Mouse (Mus musculus): ENCODE data around the gene Arid1b. TPM values are rescaled to one million over a fixed set of nuclear protein-coding genes. Genes with fewer than 3 reads are reported as not detected.

The Arid1b gene
- polyA plus RNA-seq, 1 experiment from 2014 or later: 7.2 TPM

DNA sequence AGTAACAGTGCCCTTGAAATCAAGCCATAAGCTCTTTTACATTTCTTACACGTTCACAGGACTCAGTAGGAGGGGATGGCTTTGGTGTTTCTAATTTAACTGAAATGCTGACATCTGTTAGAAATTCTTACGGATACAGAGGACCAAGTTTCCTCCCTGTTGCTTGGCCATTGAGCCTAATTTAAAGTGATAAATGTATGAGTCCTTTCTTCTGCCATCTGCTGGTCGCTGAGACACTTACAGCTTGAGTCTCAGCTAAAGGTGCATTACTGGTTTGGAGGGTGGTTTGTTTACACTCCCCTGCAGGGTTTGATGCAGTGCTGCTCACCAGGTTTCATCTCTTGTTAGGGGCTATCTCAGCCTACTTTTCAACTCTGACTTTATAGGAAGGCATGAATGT, 214.2 kb downstream of the Arid1b start:
- H3K27ac ChIP-seq (ENCODE audit: low read length): no peak overlapping the region
- DNase-seq (ENCODE audit: low spot score) (no peak), ATAC-seq (no peak)
- H3K36me3 ChIP-seq (ENCODE audit: insufficient read depth, low read length): no peaks in the 10 kb centered on the region
- peaks cover 9% of the 10 kb centered on the region; the same call in 1 of the 2 replicates for H3K4me1 ChIP-seq (ENCODE audit: insufficient read depth, low read depth, low read length)
- H3K4me2 ChIP-seq (replicated peaks; ENCODE audit: low read depth, low read length): no peak overlapping the region
- H3K27me3 ChIP-seq (replicated peaks; ENCODE audit: insufficient read depth, low read length): no peaks in the 10 kb centered on the region
- no peak for TF ChIP-seq EP300 (IDR thresholded peaks at IDR 0.05)
- peak; percentile 69 for TF ChIP-seq CTCF (IDR thresholded peaks at IDR 0.05)
- no peak overlapping the region for H3K4me3 ChIP-seq (ENCODE audit: low read depth, low read length)
- WGBS: 37% methylated on average over 3 of the region's 3 CpGs
- no peak overlapping the region for H3K9ac ChIP-seq (replicated peaks; ENCODE audit: low read depth)
- no peaks in the 10 kb centered on the region for H3K9me3 ChIP-seq (ENCODE audit: low read length)

DNA sequence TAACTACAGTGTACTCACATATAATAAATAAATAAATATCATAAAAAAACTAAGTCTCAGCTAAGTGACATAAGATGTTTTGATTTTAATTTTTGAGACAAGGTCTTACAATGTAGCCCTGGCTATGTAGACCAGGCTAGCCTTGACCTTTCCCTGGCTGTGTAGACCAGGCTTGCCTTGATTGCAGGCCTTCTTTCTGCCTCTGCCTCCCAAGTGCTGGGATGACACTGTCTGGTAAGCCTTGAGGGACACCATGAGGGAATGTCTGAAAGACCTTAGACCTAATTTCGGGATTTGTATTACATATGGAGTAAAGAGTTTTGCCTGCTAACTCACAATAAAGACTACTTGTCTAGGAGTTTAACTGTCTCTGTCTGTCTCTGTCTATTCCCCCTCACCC, 214.9 kb downstream of the Arid1b start:
- H3K4me2 ChIP-seq (replicated peaks; ENCODE audit: low read depth, low read length): no peak overlapping the region
- H3K27ac ChIP-seq (ENCODE audit: low read length): no peak overlapping the region
- WGBS: 96% methylated on average over 1 of the region's 1 CpGs
- ATAC-seq (no peak), DNase-seq (ENCODE audit: low spot score) (no peak)
- no peaks in the 10 kb centered on the region for H3K9me3 ChIP-seq (ENCODE audit: low read length)
- H3K9ac ChIP-seq (replicated peaks; ENCODE audit: low read depth): no peak overlapping the region
- no peaks in the 10 kb centered on the region for H3K27me3 ChIP-seq (replicated peaks; ENCODE audit: insufficient read depth, low read length)
- H3K4me3 ChIP-seq (ENCODE audit: low read depth, low read length): no peak overlapping the region
- H3K4me1 ChIP-seq (ENCODE audit: insufficient read depth, low read depth, low read length): peaks cover 9% of the 10 kb centered on the region; the same call in 1 of the 2 replicates
- TF ChIP-seq EP300 (IDR thresholded peaks at IDR 0.05) (no peak), CTCF (IDR thresholded peaks at IDR 0.05) (no peak)
- H3K36me3 ChIP-seq (ENCODE audit: insufficient read depth, low read length): no peaks in the 10 kb centered on the region

DNA sequence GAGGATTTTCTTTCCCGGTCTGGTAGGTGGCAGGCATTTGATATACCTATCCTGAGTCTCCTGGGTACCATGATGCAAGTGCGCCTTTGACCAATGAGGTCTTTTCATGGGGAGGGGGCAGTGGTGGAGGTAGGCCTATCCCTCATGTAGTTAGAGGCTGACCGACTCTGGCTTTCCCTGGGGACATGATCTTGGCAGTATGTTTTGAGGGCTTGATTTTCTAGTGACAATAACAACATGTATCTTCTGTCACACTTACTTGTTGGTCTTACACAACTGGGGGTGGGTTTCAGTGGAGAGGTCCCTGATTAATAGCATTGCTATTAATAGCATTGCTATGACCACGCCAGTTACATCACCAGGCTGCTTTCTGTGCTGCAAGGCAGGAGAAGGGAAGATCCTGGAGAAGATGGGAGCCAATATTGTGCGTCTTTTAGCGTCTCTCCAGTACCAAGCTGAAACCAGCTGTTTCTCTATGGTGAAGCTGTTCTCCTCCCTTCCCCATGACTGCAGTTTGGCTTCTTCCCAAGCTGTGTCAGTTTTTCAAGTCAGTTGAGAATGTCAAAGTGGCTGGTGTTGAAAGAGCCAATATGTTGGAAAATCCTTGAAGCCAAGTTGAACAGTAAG, 216.1 kb downstream of the Arid1b start:
- peaks cover 9% of the 10 kb centered on the region; the same call in 1 of the 2 replicates for H3K4me1 ChIP-seq (ENCODE audit: insufficient read depth, low read depth, low read length)
- no peaks in the 10 kb centered on the region for H3K36me3 ChIP-seq (ENCODE audit: insufficient read depth, low read length)
- H3K27me3 ChIP-seq (replicated peaks; ENCODE audit: insufficient read depth, low read length): no peaks in the 10 kb centered on the region
- no peak for TF ChIP-seq CTCF (IDR thresholded peaks at IDR 0.05)
- peak; percentile 79 for TF ChIP-seq EP300 (IDR thresholded peaks at IDR 0.05)
- no peak overlapping the region for H3K9ac ChIP-seq (replicated peaks; ENCODE audit: low read depth)
- H3K27ac ChIP-seq (ENCODE audit: low read length): no peak overlapping the region
- ATAC-seq (peak; percentile 89), DNase-seq (ENCODE audit: low spot score) (peak; percentile 95)
- H3K9me3 ChIP-seq (ENCODE audit: low read length): no peaks in the 10 kb centered on the region
- no peak overlapping the region for H3K4me2 ChIP-seq (replicated peaks; ENCODE audit: low read depth, low read length)
- H3K4me3 ChIP-seq (ENCODE audit: low read depth, low read length): no peak overlapping the region
- WGBS: 64% methylated on average over 6 of the region's 6 CpGs

DNA sequence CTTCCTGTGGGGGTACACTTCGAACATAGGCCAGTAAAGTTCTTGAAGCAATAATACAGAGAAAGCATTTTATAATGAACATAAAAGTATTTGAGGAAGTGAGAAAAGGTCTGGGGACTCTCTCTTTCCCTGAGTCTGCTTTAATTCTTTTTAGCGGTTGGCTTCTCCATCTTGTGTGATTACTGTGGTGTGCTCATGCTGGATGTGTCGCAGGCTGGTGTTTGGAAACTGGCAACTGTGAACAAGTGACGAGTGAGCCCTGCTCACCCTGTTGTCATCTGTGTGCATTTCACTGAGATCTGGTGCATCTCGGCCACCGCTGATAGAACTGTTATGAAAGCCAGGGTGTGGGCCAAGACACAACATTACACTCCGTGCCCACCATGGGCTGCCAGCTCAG, 216.8 kb downstream of the Arid1b start:
- Histone ChIP-seq H3K9me3 (ENCODE audit: low read length) (no peaks in the 10 kb centered on the region), H3K27me3 (replicated peaks; ENCODE audit: insufficient read depth, low read length) (no peaks in the 10 kb centered on the region), H3K27ac (ENCODE audit: low read length) (no peak overlapping the region; the same call in 1 of the 2 replicates), H3K4me3 (ENCODE audit: low read depth, low read length) (no peak overlapping the region), H3K36me3 (ENCODE audit: insufficient read depth, low read length) (no peaks in the 10 kb centered on the region), H3K4me2 (replicated peaks; ENCODE audit: low read depth, low read length) (no peak overlapping the region), H3K9ac (replicated peaks; ENCODE audit: low read depth) (no peak overlapping the region), H3K4me1 (ENCODE audit: insufficient read depth, low read depth, low read length) (peaks cover 9% of the 10 kb centered on the region; the same call in 1 of the 2 replicates)
- ATAC-seq: no peak
- 65% methylated on average over 7 of the region's 7 CpGs for WGBS
- DNase-seq (ENCODE audit: low spot score): peak; percentile 44
- no peak for TF ChIP-seq EP300 (IDR thresholded peaks at IDR 0.05)
- no peak for TF ChIP-seq CTCF (IDR thresholded peaks at IDR 0.05)

DNA sequence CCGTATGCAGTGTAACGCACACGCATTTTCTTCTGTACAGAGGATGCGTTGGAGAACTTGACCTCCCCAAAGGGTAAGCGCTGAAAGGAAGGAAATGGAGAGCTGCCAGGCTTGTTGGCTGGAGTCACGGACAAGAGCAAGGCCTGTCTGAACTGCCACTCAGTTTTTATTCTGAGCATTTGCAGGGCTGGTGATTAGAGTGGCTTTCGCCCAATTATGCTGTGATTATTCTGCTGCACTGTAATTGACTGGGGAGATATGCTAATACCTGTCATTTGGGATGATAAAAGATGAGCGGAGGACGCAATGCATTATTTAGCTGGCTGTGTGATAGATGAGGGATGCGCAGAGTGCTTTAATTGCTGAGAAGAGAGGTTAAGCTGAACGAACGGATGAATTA, 218.0 kb downstream of the Arid1b start:
- Histone ChIP-seq H3K4me2 (replicated peaks; ENCODE audit: low read depth, low read length) (no peak overlapping the region), H3K4me1 (ENCODE audit: insufficient read depth, low read depth, low read length) (peaks cover 9% of the 10 kb centered on the region; the same call in 1 of the 2 replicates), H3K9me3 (ENCODE audit: low read length) (no peaks in the 10 kb centered on the region), H3K36me3 (ENCODE audit: insufficient read depth, low read length) (no peaks in the 10 kb centered on the region), H3K27ac (ENCODE audit: low read length) (no peak overlapping the region), H3K9ac (replicated peaks; ENCODE audit: low read depth) (no peak overlapping the region), H3K4me3 (ENCODE audit: low read depth, low read length) (no peak overlapping the region), H3K27me3 (replicated peaks; ENCODE audit: insufficient read depth, low read length) (no peaks in the 10 kb centered on the region)
- DNase-seq (ENCODE audit: low spot score) (no peak), ATAC-seq (no peak)
- no peak for TF ChIP-seq CTCF (IDR thresholded peaks at IDR 0.05)
- TF ChIP-seq EP300 (IDR thresholded peaks at IDR 0.05): no peak; the same call in 1 of the 2 replicates
- WGBS: 45% methylated on average over 12 of the region's 12 CpGs

- TF ChIP-seq EP300 (IDR thresholded peaks at IDR 0.05) (no peak), CTCF (IDR thresholded peaks at IDR 0.05) (no peak)
- ATAC-seq (no peak), DNase-seq (ENCODE audit: low spot score) (no peak)
- 64% methylated on average over 6 of the region's 6 CpGs for WGBS
- no peak overlapping the region for H3K4me2 ChIP-seq (replicated peaks; ENCODE audit: low read depth, low read length)
- H3K4me3 ChIP-seq (ENCODE audit: low read depth, low read length): no peak overlapping the region
- no peak overlapping the region for H3K9ac ChIP-seq (replicated peaks; ENCODE audit: low read depth)
- H3K4me1 ChIP-seq (ENCODE audit: insufficient read depth, low read depth, low read length): peaks cover 9% of the 10 kb centered on the region; the same call in 1 of the 2 replicates
- H3K27me3 ChIP-seq (replicated peaks; ENCODE audit: insufficient read depth, low read length): no peaks in the 10 kb centered on the region
- no peaks in the 10 kb centered on the region for H3K36me3 ChIP-seq (ENCODE audit: insufficient read depth, low read length)
- no peaks in the 10 kb centered on the region for H3K9me3 ChIP-seq (ENCODE audit: low read length)
- H3K27ac ChIP-seq (ENCODE audit: low read length): no peak overlapping the region
Observed at GRCm38 (mm10) chr17:5213441-5213840, 219.3 kb downstream of the Arid1b start.

Measured in lung, postnatal 0 days (tissue).